Mouse (Mus musculus) E14TG2a.4 (cell line): ENCODE measurements at regions not wholly inside any gene's neighbourhood (a gene's known extent, or its start where the extent isn't known, plus 50 kb on each side); places are given as distances from the start of the nearest gene placed in this dataset.

Source experiments
- CTCF ChIP-seq: conservative IDR thresholded peaks from 2 replicates; pipeline ENCODE4 v1.5.1; 2014; ENCODE audit warnings: low read length
- NANOG ChIP-seq: IDR thresholded peaks from 2 replicates; pipeline ENCODE4 v1.6.1; 2014; ENCODE audit warnings: borderline replicate concordance, low read length, mixed read lengths

GRCm38 (mm10) chr12:51516726-51517125 is 76.4 kb upstream of the Coch start:
- TF ChIP-seq CTCF: no peak
- no peak for TF ChIP-seq NANOG
